Mouse (Mus musculus) lung, adult 2 months (tissue): ENCODE measurements around the gene Mrgpre.

Source experiments
- CTCF ChIP-seq: fragments of 200-500 bp; IDR thresholded peaks from 2 replicates; pipeline ENCODE4 v1.5.1; 2011; ENCODE audit warnings: mild to moderate bottlenecking, low read length, control low read depth; ENCODE audit not compliant: insufficient read depth
- POLR2A ChIP-seq: fragments of 200-500 bp; IDR thresholded peaks from 2 replicates; pipeline ENCODE4 v1.6.1; 2011; ENCODE audit warnings: low read depth, mild to moderate bottlenecking, control low read depth, low read length, borderline replicate concordance; ENCODE audit errors: extremely low read depth

DNA sequence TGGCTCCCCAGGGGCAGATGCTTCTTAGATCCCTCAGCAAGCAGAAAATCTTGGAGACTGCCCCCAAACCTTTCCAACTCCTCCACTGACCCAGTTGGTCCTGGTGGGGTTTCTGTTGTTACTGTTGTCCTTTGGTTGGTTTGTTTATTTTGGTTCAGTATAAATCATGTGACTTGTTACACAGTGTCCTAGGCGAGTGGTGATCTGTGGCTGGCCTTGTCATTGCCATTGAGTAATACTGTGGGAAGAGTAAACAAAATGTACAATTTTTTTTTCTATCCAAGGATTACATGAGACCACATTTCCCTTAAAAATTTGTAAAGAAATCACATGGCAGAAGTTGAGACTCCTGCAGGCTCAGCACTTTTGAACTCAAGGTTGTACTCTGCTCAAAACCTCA, 14.8 kb downstream of the Mrgpre start:
- TF ChIP-seq CTCF (no peak), POLR2A (no peak)
